In the genomic region with DNA sequence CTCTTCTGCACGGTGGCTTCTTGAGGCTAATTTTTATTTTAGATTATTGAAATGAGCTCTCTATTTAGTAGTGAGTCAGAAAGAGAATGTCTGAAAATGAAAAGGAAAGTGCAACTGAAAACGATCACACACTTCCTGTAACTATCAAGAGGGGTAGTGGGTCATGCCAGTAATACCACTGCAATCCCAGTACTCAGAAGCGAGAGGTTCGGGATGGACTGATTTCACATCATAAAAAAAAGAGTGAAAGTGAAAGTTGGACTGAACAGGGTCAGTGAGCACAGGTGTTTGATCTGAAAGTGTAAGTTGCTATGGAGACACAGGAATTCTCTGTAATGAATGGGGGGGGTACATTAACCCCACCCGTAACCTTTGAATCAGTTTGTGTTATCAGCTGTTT, we compare ENCODE assay signal across 20 mouse cellular contexts. TPM values are rescaled to one million over a fixed set of nuclear protein-coding genes. Genes with fewer than 3 reads are reported as not detected.
DNase-seq lines count a peak whose midpoint lies in the region; ATAC-seq and TF ChIP-seq lines count a peak whose summit lies in the region.
"Had no signal": no experiment of that assay in that cellular context is flagged by ENCODE, and none has a peak within 500 bp of the region (broad histone marks: within the 10 kb centered on the region; RNA-seq: fewer than 3 reads in every experiment).

No protein-coding gene starts in this region.

- no peaks in the 10 kb centered on the region for H3K36me3 ChIP-seq in intestine, postnatal 0 days (ENCODE audit: control insufficient read depth, insufficient read depth)
- H3K36me3 ChIP-seq in kidney, embryonic 15.5 days: no peaks in the 10 kb centered on the region
- no peaks in the 10 kb centered on the region for H3K36me3 ChIP-seq in embryonic facial prominence, embryonic 10.5 days (replicated peaks)
- H3K36me3 ChIP-seq: forebrain, embryonic 15.5 days; heart, embryonic 15.5 days had no signal

- H3K4me2 ChIP-seq in intestine, postnatal 0 days (replicated peaks; ENCODE audit: low read depth): no peak overlapping the region
- H3K4me2 ChIP-seq in kidney, embryonic 15.5 days: no peak overlapping the region
- H3K4me2 ChIP-seq: forebrain, embryonic 15.5 days; heart, embryonic 15.5 days; lung, embryonic 14.5 days; midbrain, embryonic 11.5 days had no signal

- H3K27me3 ChIP-seq in intestine, postnatal 0 days (replicated peaks; ENCODE audit: control insufficient read depth, insufficient read depth, low read length): no peaks in the 10 kb centered on the region
- H3K27me3 ChIP-seq in kidney, embryonic 15.5 days: no peaks in the 10 kb centered on the region
- H3K27me3 ChIP-seq in embryonic facial prominence, embryonic 10.5 days (replicated peaks; ENCODE audit: low read depth, poor library complexity, severe bottlenecking): no peaks in the 10 kb centered on the region
- H3K27me3 ChIP-seq: forebrain, embryonic 15.5 days; heart, embryonic 15.5 days had no signal

- ATAC-seq in granulocyte monocyte progenitor cell, adult 5-6 weeks (replicated peaks; ENCODE audit: poor library complexity, severe bottlenecking): peak; percentile 70
- no peak for ATAC-seq in intestine, postnatal 0 days
- ATAC-seq in kidney, embryonic 15.5 days (replicated peaks; ENCODE audit: low FRiP score): no peak
- ATAC-seq: forebrain, embryonic 15.5 days; hindbrain, postnatal 0 days had no signal

- DNase-seq in 416B (ENCODE audit: low read depth): peak; percentile 20
- DNase-seq in CD4-positive helper T cell, adult 2 months (ENCODE audit: low read depth, low spot score): peak; percentile 67
- DNase-seq in naive thymus-derived CD4-positive, alpha-beta T cell, adult 2 months (ENCODE audit: low read depth): peak; percentile 65
- DNase-seq in embryonic facial prominence, embryonic 10.5 days (ENCODE audit: low spot score): no peak
- DNase-seq: adrenal gland, adult 2 months; cerebellum, adult 2 months; gastrocnemius, postnatal 25 days; kidney, adult 2 months; kidney, postnatal 14 days; left cerebral cortex, postnatal 4 days; lung, embryonic 14.5 days; lung, postnatal 36 days; thymus, postnatal 36 days had no signal

- H3K4me1 ChIP-seq in intestine, postnatal 0 days (replicated peaks; ENCODE audit: control insufficient read depth, insufficient read depth, low read length): no peaks in the 10 kb centered on the region
- no peaks in the 10 kb centered on the region for H3K4me1 ChIP-seq in kidney, embryonic 15.5 days
- no peaks in the 10 kb centered on the region for H3K4me1 ChIP-seq in embryonic facial prominence, embryonic 10.5 days
- H3K4me1 ChIP-seq: forebrain, embryonic 15.5 days; heart, embryonic 15.5 days had no signal

- no peak for TF ChIP-seq CTCF in intestine, postnatal 0 days (IDR thresholded peaks at IDR 0.05; ENCODE audit: low read depth)

- H3K9me3 ChIP-seq in intestine, postnatal 0 days (ENCODE audit: control insufficient read depth): no peaks in the 10 kb centered on the region
- H3K9me3 ChIP-seq in kidney, embryonic 15.5 days (replicated peaks): no peaks in the 10 kb centered on the region
- no peaks in the 10 kb centered on the region for H3K9me3 ChIP-seq in embryonic facial prominence, embryonic 10.5 days
- H3K9me3 ChIP-seq: forebrain, embryonic 15.5 days; heart, embryonic 15.5 days had no signal

- no peak overlapping the region for H3K9ac ChIP-seq in intestine, postnatal 0 days (ENCODE audit: low read depth, low read length)
- no peak overlapping the region for H3K9ac ChIP-seq in kidney, embryonic 15.5 days
- H3K9ac ChIP-seq: forebrain, embryonic 15.5 days; heart, embryonic 15.5 days; lung, embryonic 14.5 days had no signal

- H3K27ac ChIP-seq in intestine, postnatal 0 days (ENCODE audit: low read depth, low read length): no peak overlapping the region
- H3K27ac ChIP-seq in kidney, embryonic 15.5 days: no peak overlapping the region
- no peak overlapping the region for H3K27ac ChIP-seq in embryonic facial prominence, embryonic 10.5 days (replicated peaks)
- H3K27ac ChIP-seq: forebrain, embryonic 15.5 days; heart, embryonic 15.5 days; hindbrain, postnatal 0 days had no signal

- H3K4me3 ChIP-seq in intestine, postnatal 0 days (ENCODE audit: low read depth, low read length): no peak overlapping the region
- H3K4me3 ChIP-seq in kidney, embryonic 15.5 days (replicated peaks): no peak overlapping the region
- H3K4me3 ChIP-seq in embryonic facial prominence, embryonic 10.5 days: no peak overlapping the region
- H3K4me3 ChIP-seq: forebrain, embryonic 15.5 days; heart, embryonic 15.5 days had no signal

- WGBS in intestine, postnatal 0 days: 61% methylated on average over 5 of the region's 5 CpGs
- WGBS in kidney, embryonic 15.5 days: 86% methylated on average over 5 of the region's 5 CpGs
- WGBS in embryonic facial prominence, embryonic 10.5 days: 88% methylated on average over 5 of the region's 5 CpGs

RNA-seq across cellular contexts. Expression of a gene that starts 52.9 kb away (rescaled TPM):
- 3.1 and 6.1 TPM in 2 replicates for total RNA-seq in granulocyte monocyte progenitor cell, adult 5-6 weeks (2014; fragmentation: Nextera tagmentation)
- 34.0 and 36.2 TPM in 2 replicates for total RNA-seq in granulocyte monocyte progenitor cell, adult 5-6 weeks (2017)
- polyA plus RNA-seq in intestine, postnatal 0 days (2015; fragmentation: Nextera tagmentation; extraction: Ambion mirVana): 3.3 and 3.7 TPM in 2 replicates
- 2.8 and 2.9 TPM in 2 replicates for polyA plus RNA-seq in kidney, embryonic 15.5 days (2015; fragmentation: Nextera tagmentation; extraction: Ambion mirVana)
- 1.4 and 1.6 TPM in 2 replicates for polyA plus RNA-seq in embryonic facial prominence, embryonic 10.5 days (2016; fragmentation: Nextera tagmentation; extraction: Ambion mirVana)
